Mouse (Mus musculus): ENCODE data around the gene Slc35b4. TPM values are rescaled to one million over a fixed set of nuclear protein-coding genes. Genes with fewer than 3 reads are reported as not detected.

Slc35b4 gene
- total RNA-seq (2014; fragmentation: Nextera tagmentation) (16.0 and 20.0 TPM in 2 replicates), total RNA-seq (2017) (14.8 and 16.7 TPM in 2 replicates), polyA plus RNA-seq (2012) (0.61 and 1.1 TPM in 2 replicates)

GRCm38 (mm10) chr6:34176864-34177247 lies at the start of gene Slc35b4:
Gene Slc35b4, minus strand, starts transcription at chr6:34177111.
- peaks cover 33% of the 10 kb centered on the region for H3K4me1 ChIP-seq (ENCODE audit: insufficient read depth, low read depth, low read length)
- TF ChIP-seq CTCF (IDR thresholded peaks at IDR 0.05; ENCODE audit: low read depth, low read length) = no peak
- TF ChIP-seq TAL1 (conservative IDR thresholded peaks at IDR 0.05; ENCODE audit: low read depth, low read length) = no peak
- TF ChIP-seq GATA1 (IDR thresholded peaks at IDR 0.05; ENCODE audit: borderline replicate concordance, low read length) = no peak
- no peak for TF ChIP-seq POLR2AphosphoS5 (IDR thresholded peaks at IDR 0.05; ENCODE audit: insufficient replicate concordance, low read depth, low read length)
- no peak for TF ChIP-seq GATA2 (IDR thresholded peaks at IDR 0.05; ENCODE audit: borderline replicate concordance, low read depth, low read length)
- peak; percentile 94 for DNase-seq (ENCODE audit: low spot score)
- ATAC-seq (ENCODE audit: extremely low read depth, insufficient number of reproducible peaks, low FRiP score, poor library complexity, severe bottlenecking) = peak; percentile 95
- H3K27me3 ChIP-seq (ENCODE audit: insufficient read depth, low read length) = peaks cover 11% of the 10 kb centered on the region; the same call in 1 of the 2 replicates
- H3K4me3 ChIP-seq (ENCODE audit: low read depth, low read length) = peak within 1 kb of the TSS; percentile 86
- H3K36me3 ChIP-seq (replicated peaks) = peaks cover 19% of the 10 kb centered on the region
- H3K9me3 ChIP-seq (replicated peaks) = no peaks in the 10 kb centered on the region

- Histone ChIP-seq H3K9me3 (replicated peaks) (peaks cover 7% of the 10 kb centered on the region), H3K27me3 (ENCODE audit: insufficient read depth, low read length) (peaks cover 13% of the 10 kb centered on the region), H3K4me3 (ENCODE audit: low read depth, low read length) (no peak overlapping the region), H3K36me3 (replicated peaks) (no peaks in the 10 kb centered on the region), H3K4me1 (ENCODE audit: insufficient read depth, low read depth, low read length) (no peaks in the 10 kb centered on the region)
- ATAC-seq (ENCODE audit: extremely low read depth, insufficient number of reproducible peaks, low FRiP score, poor library complexity, severe bottlenecking) (no peak), DNase-seq (ENCODE audit: low spot score) (no peak)
- TF ChIP-seq TAL1 (conservative IDR thresholded peaks at IDR 0.05; ENCODE audit: low read depth, low read length) (no peak), GATA1 (IDR thresholded peaks at IDR 0.05; ENCODE audit: borderline replicate concordance, low read length) (no peak), POLR2AphosphoS5 (IDR thresholded peaks at IDR 0.05; ENCODE audit: insufficient replicate concordance, low read depth, low read length) (no peak), GATA2 (IDR thresholded peaks at IDR 0.05; ENCODE audit: borderline replicate concordance, low read depth, low read length) (no peak), CTCF (IDR thresholded peaks at IDR 0.05; ENCODE audit: low read depth, low read length) (no peak)
Observed at GRCm38 (mm10) chr6:34225004-34225599, 48.2 kb upstream of the Slc35b4 start.

GRCm38 (mm10) chr6:34216450-34217319 lies 39.8 kb upstream of the Slc35b4 start:
- TF ChIP-seq CTCF (IDR thresholded peaks at IDR 0.05; ENCODE audit: low read depth, low read length) (no peak), POLR2AphosphoS5 (IDR thresholded peaks at IDR 0.05; ENCODE audit: insufficient replicate concordance, low read depth, low read length) (no peak), TAL1 (conservative IDR thresholded peaks at IDR 0.05; ENCODE audit: low read depth, low read length) (no peak), GATA1 (IDR thresholded peaks at IDR 0.05; ENCODE audit: borderline replicate concordance, low read length) (no peak), GATA2 (IDR thresholded peaks at IDR 0.05; ENCODE audit: borderline replicate concordance, low read depth, low read length) (no peak)
- H3K4me1 ChIP-seq (ENCODE audit: insufficient read depth, low read depth, low read length) = no peaks in the 10 kb centered on the region
- no peaks in the 10 kb centered on the region for H3K36me3 ChIP-seq (replicated peaks)
- H3K9me3 ChIP-seq (replicated peaks) = no peaks in the 10 kb centered on the region
- H3K4me3 ChIP-seq (ENCODE audit: low read depth, low read length) = no peak overlapping the region
- ATAC-seq (ENCODE audit: extremely low read depth, insufficient number of reproducible peaks, low FRiP score, poor library complexity, severe bottlenecking) (no peak), DNase-seq (ENCODE audit: low spot score) (no peak)
- peaks cover 32% of the 10 kb centered on the region for H3K27me3 ChIP-seq (ENCODE audit: insufficient read depth, low read length)

- TF ChIP-seq TAL1 (conservative IDR thresholded peaks at IDR 0.05; ENCODE audit: low read depth, low read length) = no peak
- TF ChIP-seq GATA2 (IDR thresholded peaks at IDR 0.05; ENCODE audit: borderline replicate concordance, low read depth, low read length) = no peak
- Histone ChIP-seq H3K27me3 (ENCODE audit: insufficient read depth, low read length) (peaks cover 56% of the 10 kb centered on the region), H3K4me1 (ENCODE audit: insufficient read depth, low read depth, low read length) (no peaks in the 10 kb centered on the region), H3K4me3 (ENCODE audit: low read depth, low read length) (no peak overlapping the region), H3K36me3 (replicated peaks) (no peaks in the 10 kb centered on the region), H3K9me3 (replicated peaks) (no peaks in the 10 kb centered on the region)
- DNase-seq (ENCODE audit: low spot score) = no peak
- no peak for ATAC-seq (ENCODE audit: extremely low read depth, insufficient number of reproducible peaks, low FRiP score, poor library complexity, severe bottlenecking)
Observed at GRCm38 (mm10) chr6:34205754-34206153, 28.8 kb upstream of the Slc35b4 start.

- Histone ChIP-seq H3K4me3 (ENCODE audit: low read depth, low read length) (no peak overlapping the region), H3K27me3 (ENCODE audit: insufficient read depth, low read length) (peaks cover 56% of the 10 kb centered on the region), H3K4me1 (ENCODE audit: insufficient read depth, low read depth, low read length) (no peaks in the 10 kb centered on the region), H3K36me3 (replicated peaks) (no peaks in the 10 kb centered on the region), H3K9me3 (replicated peaks) (no peaks in the 10 kb centered on the region)
- TF ChIP-seq CTCF (IDR thresholded peaks at IDR 0.05; ENCODE audit: low read depth, low read length) (peak; percentile 23; the same call in 1 of the 2 replicates), GATA1 (IDR thresholded peaks at IDR 0.05; ENCODE audit: borderline replicate concordance, low read length) (no peak)
- no peak for ATAC-seq (ENCODE audit: extremely low read depth, insufficient number of reproducible peaks, low FRiP score, poor library complexity, severe bottlenecking)
- DNase-seq (ENCODE audit: low spot score) = no peak
Observed at GRCm38 (mm10) chr6:34204971-34205572, 28.2 kb upstream of the Slc35b4 start.

- Histone ChIP-seq H3K9me3 (replicated peaks) (no peaks in the 10 kb centered on the region), H3K27me3 (ENCODE audit: insufficient read depth, low read length) (peaks cover 59% of the 10 kb centered on the region), H3K4me3 (ENCODE audit: low read depth, low read length) (no peak overlapping the region), H3K4me1 (ENCODE audit: insufficient read depth, low read depth, low read length) (no peaks in the 10 kb centered on the region), H3K36me3 (replicated peaks) (no peaks in the 10 kb centered on the region)
- no peak for ATAC-seq (ENCODE audit: extremely low read depth, insufficient number of reproducible peaks, low FRiP score, poor library complexity, severe bottlenecking)
- TF ChIP-seq POLR2AphosphoS5 (IDR thresholded peaks at IDR 0.05; ENCODE audit: insufficient replicate concordance, low read depth, low read length) = no peak
- TF ChIP-seq CTCF (IDR thresholded peaks at IDR 0.05; ENCODE audit: low read depth, low read length) = no peak
- no peak for TF ChIP-seq GATA1 (IDR thresholded peaks at IDR 0.05; ENCODE audit: borderline replicate concordance, low read length)
- no peak for TF ChIP-seq TAL1 (conservative IDR thresholded peaks at IDR 0.05; ENCODE audit: low read depth, low read length)
- no peak for TF ChIP-seq GATA2 (IDR thresholded peaks at IDR 0.05; ENCODE audit: borderline replicate concordance, low read depth, low read length)
- DNase-seq (ENCODE audit: low spot score) = no peak
Observed at GRCm38 (mm10) chr6:34203503-34203902, 26.6 kb upstream of the Slc35b4 start.

Data from G1E (cell line).